Mouse (Mus musculus) ES-Bruce4 (cell line): ENCODE results near the gene Mamdc4.

Experiments used
- CTCF ChIP-seq: IDR thresholded peaks from one replicate; pipeline ENCODE4 v1.8.1; 2011; ENCODE audit warnings: low read depth, low read length
- EP300 ChIP-seq: IDR thresholded peaks from 2 replicates; pipeline ENCODE4 v1.6.1; 2011; ENCODE audit warnings: low read depth, low read length; ENCODE audit not compliant: insufficient read depth
- POLR2A ChIP-seq: IDR thresholded peaks from one replicate; pipeline ENCODE4 v1.8.1; 2011; ENCODE audit warnings: low read length; ENCODE audit not compliant: insufficient read depth

DNA sequence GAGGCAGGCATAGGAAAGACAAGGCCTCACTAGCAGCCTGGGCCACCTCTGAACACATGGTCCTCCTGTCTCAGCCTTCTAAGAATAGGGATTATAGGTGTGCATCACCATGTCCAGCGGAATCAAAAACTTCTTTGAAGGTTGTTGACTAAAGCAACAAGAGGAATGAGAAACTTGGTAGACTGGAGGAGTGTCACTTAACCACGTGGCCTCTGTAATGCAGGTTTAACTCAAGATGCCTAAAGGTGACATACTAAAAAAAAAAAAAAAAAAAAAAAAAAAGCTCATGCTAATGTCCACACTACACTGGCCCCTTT lies 39.8 kb downstream of the Mamdc4 start:
- TF ChIP-seq POLR2A, result no peak
- TF ChIP-seq CTCF, result no peak
- no peak for TF ChIP-seq EP300
